Mouse (Mus musculus) frontal cortex, postnatal 25 days (tissue): ENCODE data around the gene Krt7.

Experiments
- DNase-seq, 2 experiments: peaks; one replicate each; pipeline ENCODE4 v3.0.0; 2022; ENCODE audit warnings: low spot score in 2 of 2

The Krt7 gene

GRCm38 (mm10) chr15:101375956-101376775 lies 34.7 kb upstream of the Krt7 start:
- no peak for DNase-seq

DNA sequence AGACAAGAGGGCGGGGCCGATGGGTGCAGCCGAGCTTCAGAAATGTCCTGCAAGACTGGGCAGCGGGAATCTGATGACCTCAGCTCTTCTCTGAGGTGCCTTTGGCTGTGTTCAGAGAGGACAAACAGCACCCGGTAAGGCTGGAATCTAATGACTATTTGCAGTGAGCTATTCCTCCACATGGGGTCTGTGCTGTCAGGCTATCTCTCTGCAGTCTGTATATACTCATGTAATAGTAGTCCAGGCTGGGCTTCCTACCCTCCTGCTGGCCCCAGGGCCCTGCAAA lies 34.1 kb upstream of the Krt7 start:
- no peak for DNase-seq

DNA sequence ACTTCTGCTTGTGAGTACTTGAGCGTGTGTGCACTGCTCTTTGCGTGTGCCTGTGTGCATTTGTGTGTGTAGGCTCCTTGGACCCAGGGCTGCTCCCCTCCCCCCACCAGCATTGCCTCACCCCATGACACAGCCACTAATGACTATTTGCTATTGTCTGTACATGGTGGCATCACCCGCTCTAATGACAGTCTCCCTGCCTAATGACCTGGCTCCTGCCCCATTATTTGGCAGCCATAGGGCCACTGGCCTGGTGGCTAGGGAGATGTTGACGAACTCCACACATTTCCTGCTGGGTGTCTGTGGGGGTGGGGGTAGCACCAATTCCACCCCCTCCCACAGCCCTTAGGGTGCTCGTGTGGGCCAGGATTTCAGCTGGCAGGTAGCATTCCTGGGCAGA lies 32.2 kb upstream of the Krt7 start:
- no peak for DNase-seq

DNA sequence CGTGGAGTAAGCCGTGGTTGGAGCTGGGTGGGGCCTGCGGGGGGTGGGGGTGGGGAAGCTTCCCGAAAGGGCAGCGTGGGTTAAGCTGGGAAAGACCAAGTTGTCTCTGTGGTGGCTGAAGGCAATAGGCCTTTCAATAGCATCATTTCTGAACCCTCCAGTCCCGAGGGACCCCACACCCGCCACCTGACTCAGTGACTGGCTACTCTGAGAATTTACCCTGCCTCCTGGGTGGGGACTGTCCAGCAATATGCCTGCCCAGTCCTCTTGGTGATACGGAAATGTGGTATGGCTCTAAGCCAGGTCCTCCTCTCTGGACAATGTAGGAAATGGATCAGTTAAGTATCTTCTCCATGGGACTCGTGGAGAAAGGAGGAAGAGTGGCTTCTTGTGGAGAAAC lies 29.1 kb upstream of the Krt7 start:
- DNase-seq: no peak

- DNase-seq: no peak
Observed at GRCm38 (mm10) chr15:101382811-101383210, 28.0 kb upstream of the Krt7 start.

DNA sequence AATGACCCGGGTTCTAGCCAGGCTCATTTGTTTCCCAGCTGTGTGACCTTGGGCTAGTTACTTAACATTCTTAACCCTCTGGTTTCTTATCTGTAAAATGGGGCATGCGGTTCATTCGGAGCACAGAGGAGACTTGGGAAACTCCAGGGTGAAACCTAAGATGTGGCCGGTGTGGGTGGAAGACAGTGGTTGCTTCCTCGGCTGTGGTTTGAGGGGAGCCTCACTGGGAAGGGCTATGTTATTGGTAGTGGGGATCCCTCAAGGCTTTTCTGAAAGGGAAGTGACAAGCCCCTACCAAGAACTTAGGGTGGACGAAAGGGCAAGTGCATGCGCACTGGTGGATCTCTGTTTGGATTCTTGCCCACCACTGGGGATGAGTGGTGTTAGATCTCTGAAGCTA lies 26.2 kb upstream of the Krt7 start:
- no peak for DNase-seq

- DNase-seq: no peak
Observed at GRCm38 (mm10) chr15:101385064-101385463, 25.8 kb upstream of the Krt7 start.

GRCm38 (mm10) chr15:101387176-101387575 lies 23.7 kb upstream of the Krt7 start:
- no peak for DNase-seq

- no peak for DNase-seq
Observed at GRCm38 (mm10) chr15:101388034-101388541, 22.8 kb upstream of the Krt7 start.

DNA sequence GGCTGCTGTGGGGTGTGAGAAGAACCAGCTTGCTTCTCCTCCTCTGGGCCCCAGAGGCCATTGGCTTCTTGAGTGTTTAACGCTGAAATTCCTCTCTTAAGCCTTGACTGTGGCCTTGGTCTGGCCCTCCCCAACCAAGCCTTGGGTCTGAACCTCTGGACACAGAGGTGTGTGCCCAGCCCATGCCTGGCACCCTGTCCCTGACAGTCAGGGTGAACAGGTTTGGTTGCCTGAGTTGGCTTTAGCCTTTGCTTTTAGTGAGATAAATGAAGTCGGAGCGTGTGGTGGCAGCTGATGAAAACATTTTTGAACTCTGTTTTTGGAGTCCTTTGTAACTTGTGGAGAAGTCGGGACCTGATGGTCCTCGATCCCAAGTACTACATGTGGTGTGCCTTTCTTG lies 20.6 kb upstream of the Krt7 start:
- DNase-seq: no peak

- no peak for DNase-seq
Observed at GRCm38 (mm10) chr15:101392251-101392650, 18.6 kb upstream of the Krt7 start.

- DNase-seq: no peak
Observed at GRCm38 (mm10) chr15:101394908-101395307, 15.9 kb upstream of the Krt7 start.

GRCm38 (mm10) chr15:101396466-101396865 lies 14.4 kb upstream of the Krt7 start:
- no peak for DNase-seq

DNA sequence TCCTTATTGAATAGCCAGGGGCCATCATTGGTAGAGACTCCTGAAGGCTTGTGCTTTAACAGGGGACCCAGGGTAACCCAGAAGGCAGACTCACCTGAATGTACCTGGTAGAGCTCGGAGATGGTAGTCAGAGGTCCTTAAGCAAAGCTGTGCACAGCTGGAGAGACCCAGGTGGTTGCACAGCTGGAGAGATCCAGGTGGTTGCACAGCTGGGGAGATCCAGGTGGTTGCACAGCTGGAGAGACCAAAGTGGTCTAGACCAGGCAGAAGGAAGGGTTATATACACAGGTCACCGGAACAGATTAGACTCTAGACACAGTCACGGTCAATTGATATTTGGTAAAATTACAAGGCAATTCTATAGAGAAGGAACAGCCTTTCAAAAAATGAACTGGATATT lies 13.9 kb upstream of the Krt7 start:
- no peak for DNase-seq

DNA sequence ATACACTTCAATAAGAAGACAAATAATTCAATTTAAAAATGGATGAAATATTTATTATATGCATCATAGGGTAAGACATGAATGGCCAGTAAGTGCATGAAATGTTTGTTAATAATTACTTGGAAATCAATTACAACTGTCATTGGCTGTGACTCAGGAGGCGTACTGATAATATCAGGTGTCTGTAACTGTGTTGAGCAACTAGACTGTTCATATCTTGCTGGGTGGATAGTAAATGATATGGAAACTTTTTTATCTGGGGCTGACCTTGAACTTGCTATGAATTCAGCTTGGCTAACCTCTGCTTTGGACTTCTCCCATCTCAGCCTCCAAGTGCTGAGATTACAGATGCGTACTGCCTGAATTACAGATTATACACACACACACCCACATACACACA lies 13.2 kb upstream of the Krt7 start:
- DNase-seq: no peak

GRCm38 (mm10) chr15:101398269-101398668 lies 12.6 kb upstream of the Krt7 start:
- DNase-seq: no peak

- no peak for DNase-seq
Observed at GRCm38 (mm10) chr15:101412188-101412587, 1.3 kb downstream of the Krt7 start.

DNA sequence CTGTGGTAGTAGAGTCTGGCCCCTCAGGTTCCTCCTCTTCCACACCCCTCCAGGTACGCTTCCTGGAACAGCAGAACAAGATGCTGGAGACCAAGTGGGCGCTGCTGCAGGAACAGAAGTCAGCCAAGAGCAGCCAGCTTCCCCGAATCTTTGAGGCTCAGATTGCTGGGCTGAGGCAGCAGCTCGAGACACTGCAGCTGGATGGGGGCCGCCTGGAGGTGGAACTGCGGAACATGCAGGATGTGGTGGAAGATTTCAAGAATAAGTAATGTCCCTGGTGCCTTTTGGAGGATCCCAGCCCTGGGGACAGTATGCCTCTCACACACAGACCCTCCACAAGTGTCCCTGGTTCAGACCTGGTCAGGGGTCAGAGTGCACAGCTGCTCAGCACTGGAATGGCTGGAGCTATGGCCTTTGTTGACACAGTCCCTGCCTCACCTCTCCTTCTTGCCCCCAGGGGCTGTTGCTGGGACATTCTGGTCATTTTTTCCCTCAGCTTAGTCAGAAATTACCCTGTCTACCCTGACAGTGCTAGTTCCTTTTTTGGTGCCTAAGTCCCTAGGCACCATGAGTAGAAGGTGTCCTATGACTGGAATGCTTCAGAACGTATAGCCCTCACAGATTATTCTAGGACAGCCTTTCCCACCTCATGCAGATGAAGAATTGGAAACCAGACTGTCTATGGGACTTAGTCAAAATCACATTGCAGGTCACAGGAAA lies 3.2 kb downstream of the Krt7 start:
- DNase-seq: no peak

DNA sequence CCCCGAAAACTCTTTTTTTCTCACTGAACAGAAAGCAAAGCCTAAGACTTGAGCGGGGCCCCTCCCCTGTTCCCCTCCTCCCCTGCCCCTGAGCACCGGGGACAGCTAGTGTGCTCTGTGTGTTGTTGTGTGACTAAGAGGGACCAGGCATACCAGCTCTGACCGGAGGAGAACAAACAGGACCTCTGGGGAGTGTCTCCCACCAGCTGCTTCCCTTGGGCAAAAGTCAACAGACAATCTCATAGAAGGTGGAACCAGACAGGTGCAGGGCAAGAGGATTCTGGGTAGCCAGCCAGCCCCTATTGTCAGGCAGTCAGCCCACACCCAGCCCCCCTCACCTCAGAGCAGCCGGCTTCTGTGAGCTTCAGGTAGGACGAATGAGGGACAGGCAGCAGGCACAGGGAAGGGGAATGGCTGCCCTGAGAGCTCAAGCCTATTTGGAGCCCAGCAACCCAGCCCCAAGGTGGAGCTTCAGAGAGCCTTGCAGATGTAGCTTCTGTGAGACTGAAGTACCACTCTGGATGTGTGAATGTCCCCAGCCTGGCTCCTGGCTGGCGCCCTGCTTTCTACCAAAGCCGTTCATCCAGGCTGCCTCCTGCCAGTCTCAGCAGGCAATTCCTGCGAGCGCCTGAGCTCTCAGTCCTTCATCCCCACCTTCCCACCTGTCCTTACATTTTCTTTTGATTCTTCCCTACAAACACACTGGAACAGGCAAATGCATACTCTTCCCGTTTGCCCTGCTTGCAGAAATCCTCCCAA lies 4.1 kb downstream of the Krt7 start:
- DNase-seq: no peak

- DNase-seq: no peak
Observed at GRCm38 (mm10) chr15:101418950-101419349, 8.1 kb downstream of the Krt7 start.

GRCm38 (mm10) chr15:101420903-101421302 lies 10.1 kb downstream of the Krt7 start:
- no peak for DNase-seq

DNA sequence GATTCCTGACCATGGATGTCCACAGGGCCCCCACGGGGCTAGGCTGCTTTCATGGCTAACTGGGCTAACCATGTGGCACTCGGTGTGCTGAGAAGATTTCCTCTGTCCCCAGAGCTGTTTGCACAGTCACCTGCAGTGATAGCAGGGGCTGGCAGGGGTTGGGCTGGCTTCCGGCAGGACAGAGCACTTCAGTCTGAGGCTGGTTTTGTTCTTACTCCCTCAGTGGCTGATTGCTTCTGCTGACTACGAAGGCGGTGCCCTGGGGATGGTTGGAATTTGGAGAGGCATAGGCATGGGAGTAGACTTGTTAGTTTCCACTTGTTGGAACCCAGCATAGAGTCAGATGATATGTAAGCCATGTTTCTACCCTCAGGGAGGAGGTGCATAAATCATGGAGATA lies 14.1 kb downstream of the Krt7 start:
- no peak for DNase-seq

DNA sequence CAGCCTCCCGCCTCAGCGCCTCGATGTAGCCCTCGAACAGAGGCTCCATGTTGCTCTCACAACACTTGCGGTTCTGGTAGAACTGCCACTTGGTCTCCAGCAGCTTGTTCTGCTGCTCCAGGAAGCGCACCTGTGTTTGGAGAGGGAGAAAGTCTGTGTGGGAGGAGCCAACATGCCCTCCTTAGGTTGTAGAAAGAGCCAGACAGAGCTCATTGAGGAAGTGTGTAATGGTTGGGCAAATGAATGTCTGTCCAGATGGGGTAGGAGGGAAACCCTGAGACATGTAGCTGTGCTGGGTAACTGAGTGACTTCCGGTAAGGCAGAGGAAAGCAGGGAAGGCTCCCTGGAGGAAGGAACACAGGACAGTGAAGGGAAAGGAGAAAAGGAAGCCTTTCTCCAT lies 25.8 kb downstream of the Krt7 start:
- DNase-seq: no peak
